In genomic region chr3:34333555-34333954, GRCm38 (mm10) we compare ENCODE assay signal across 18 mouse cellular contexts.
DNase-seq lines count a peak whose midpoint lies in the region.
"Had no signal": no experiment of that assay in that cellular context is flagged by ENCODE, and none has a peak within 500 bp of the region (broad histone marks: within the 10 kb centered on the region; RNA-seq: fewer than 3 reads in every experiment).

No protein-coding gene starts in this region.

- intact Hi-C loops in gastrocnemius, postnatal 36 days (cut with DNase I) = no loop called here
- intact Hi-C loops in heart, postnatal 36 days (cut with DNase I) = no loop called here

- DNase-seq in 416B (ENCODE audit: low read depth) = peak; percentile 7
- DNase-seq in NIH3T3 (ENCODE audit: low read depth) = peak; percentile 44
- peak; percentile 29 for DNase-seq in fibroblast of lung, adult 2 months (ENCODE audit: low read depth)
- no peak for DNase-seq in gastrocnemius, postnatal 36 days
- no peak for DNase-seq in natural killer cell, adult 2 months (ENCODE audit: low spot score in 2 of 2)
- no peak for DNase-seq in heart, postnatal 36 days
- DNase-seq: adrenal gland, postnatal 10 days; adrenal gland, postnatal 36 days; cerebellum, adult 11 months; cerebellum, adult 2 months; cerebellum, adult 9-11 months; cerebellum, postnatal 25 days; gastrocnemius, adult 2 months; gastrocnemius, postnatal 14 days; heart, adult 18-20 months; heart, postnatal 10 days; heart, postnatal 4 days; kidney, adult 2 months had no signal

Comparison
In these comparisons a context has a peak if more than half of its experiments do, and no peak if none do; other contexts are left out.
1. DNase-seq: peak in 416B (single experiment), NIH3T3 (single experiment) and fibroblast of lung, adult 2 months (single experiment); none in gastrocnemius, postnatal 36 days (0 of 2), natural killer cell, adult 2 months (0 of 2) and heart, postnatal 36 days (0 of 2).